Mouse (Mus musculus): Measurements from ENCODE around the gene Pop4. TPM values are rescaled to one million over a fixed set of nuclear protein-coding genes. Genes with fewer than 3 reads are reported as not detected.
A peak's percentile ranks its signal among the peaks of the same experiment; 100 is the strongest.
"Not testable (repeated sequence)": the region's sequence is repeated elsewhere in the genome, so short reads cannot be mapped to it uniquely, and the experiment has no call there.

Pop4 gene
- 63.3 and 64.0 TPM in 2 replicates for polyA plus RNA-seq (2015; fragmentation: Nextera tagmentation; extraction: Ambion mirVana)

DNA sequence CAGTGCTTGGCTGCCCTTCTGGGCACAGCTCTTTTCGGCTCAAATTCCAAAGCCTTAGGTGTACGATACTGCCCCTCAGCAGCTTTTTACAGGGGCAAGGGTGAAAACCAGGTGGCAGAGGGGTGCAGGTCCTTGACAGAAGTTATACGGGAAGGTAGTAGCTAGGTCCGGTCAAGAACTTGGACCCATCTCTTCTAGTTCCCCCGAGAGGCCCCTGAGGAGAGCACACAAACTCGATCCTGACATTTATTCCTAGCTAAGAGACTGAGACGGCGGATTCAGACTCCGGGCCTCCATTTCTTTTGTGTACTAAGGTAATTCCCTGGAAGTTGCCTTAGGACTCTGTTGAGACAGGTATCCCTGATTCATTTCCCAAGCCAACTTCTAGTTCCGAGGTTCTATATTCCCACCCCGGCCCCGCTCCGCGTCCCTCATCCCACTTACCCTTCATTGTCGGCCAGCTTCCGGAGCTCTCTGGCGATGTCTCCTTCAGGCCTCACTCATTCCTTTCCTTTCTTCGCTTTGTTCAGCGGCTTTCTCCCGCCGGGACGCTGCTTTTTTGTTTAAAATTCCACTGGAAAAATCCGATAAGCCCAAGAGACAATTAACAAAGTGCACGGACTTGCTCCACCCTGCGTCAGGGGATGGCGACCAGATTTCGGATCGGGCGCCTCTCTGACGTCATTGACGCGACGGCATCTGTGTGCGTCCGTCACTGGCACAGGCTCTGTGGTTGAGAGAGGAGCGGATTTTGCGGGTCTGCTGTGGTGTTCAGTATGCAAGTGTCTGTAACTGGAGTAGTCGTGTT lies at the start of gene Pop4:
Gene Pop4, minus strand, starts transcription at position 721 of the 808 bp plus-strand sequence.
- H3K4me2 ChIP-seq (replicated peaks; ENCODE audit: low read depth, low read length) = peak within 1 kb of the TSS; percentile 80
- H3K36me3 ChIP-seq (ENCODE audit: insufficient read depth, low read length) = peaks cover 15% of the 10 kb centered on the region
- H3K4me3 ChIP-seq (ENCODE audit: low read length) = peak within 1 kb of the TSS; percentile 56
- H3K9me3 ChIP-seq (ENCODE audit: low read length) = no peaks in the 10 kb centered on the region
- H3K27ac ChIP-seq (ENCODE audit: low read length) = peak within 1 kb of the TSS; percentile 5; the same call in 1 of the 2 replicates
- H3K9ac ChIP-seq (replicated peaks; ENCODE audit: low read length) = peak within 1 kb of the TSS; percentile 79
- no peaks in the 10 kb centered on the region for H3K27me3 ChIP-seq (ENCODE audit: insufficient read depth, low read length)
- H3K4me1 ChIP-seq (ENCODE audit: insufficient read depth, low read length) = peaks cover 12% of the 10 kb centered on the region
- ATAC-seq (ENCODE audit: low FRiP score, low TSS enrichment) = peak; percentile 97
- WGBS = under 1% methylated on average over 38 of the region's 38 CpGs

- no peak overlapping the region for H3K27ac ChIP-seq (ENCODE audit: low read length)
- no peak overlapping the region for H3K4me2 ChIP-seq (replicated peaks; ENCODE audit: low read depth, low read length)
- no peaks in the 10 kb centered on the region for H3K4me1 ChIP-seq (ENCODE audit: insufficient read depth, low read length)
- WGBS = 84% methylated on average over 2 of the region's 2 CpGs
- no peak overlapping the region for H3K9ac ChIP-seq (replicated peaks; ENCODE audit: low read length)
- H3K4me3 ChIP-seq (ENCODE audit: low read length) = no peak overlapping the region
- H3K27me3 ChIP-seq (ENCODE audit: insufficient read depth, low read length) = no peaks in the 10 kb centered on the region
- no peak for ATAC-seq (ENCODE audit: low FRiP score, low TSS enrichment)
- H3K9me3 ChIP-seq (ENCODE audit: low read length) = no peaks in the 10 kb centered on the region
- H3K36me3 ChIP-seq (ENCODE audit: insufficient read depth, low read length) = no peaks in the 10 kb centered on the region
These were observed 49.4 kb upstream of the Pop4 start for GRCm38 (mm10) chr7:38320641-38321040.

GRCm38 (mm10) chr7:38282192-38282591 lies 11.0 kb upstream of the Pop4 start:
- not testable (repeated sequence) for H3K27ac ChIP-seq (ENCODE audit: low read length); H3K27me3 ChIP-seq (ENCODE audit: insufficient read depth, low read length); H3K4me1 ChIP-seq (ENCODE audit: insufficient read depth, low read length); H3K4me3 ChIP-seq (ENCODE audit: low read length); H3K9me3 ChIP-seq (ENCODE audit: low read length); H3K36me3 ChIP-seq (ENCODE audit: insufficient read depth, low read length); H3K4me2 ChIP-seq (replicated peaks; ENCODE audit: low read depth, low read length); H3K9ac ChIP-seq (replicated peaks; ENCODE audit: low read length); ATAC-seq (ENCODE audit: low FRiP score, low TSS enrichment)
- WGBS = 30% methylated on average over 4 of the region's 4 CpGs

DNA sequence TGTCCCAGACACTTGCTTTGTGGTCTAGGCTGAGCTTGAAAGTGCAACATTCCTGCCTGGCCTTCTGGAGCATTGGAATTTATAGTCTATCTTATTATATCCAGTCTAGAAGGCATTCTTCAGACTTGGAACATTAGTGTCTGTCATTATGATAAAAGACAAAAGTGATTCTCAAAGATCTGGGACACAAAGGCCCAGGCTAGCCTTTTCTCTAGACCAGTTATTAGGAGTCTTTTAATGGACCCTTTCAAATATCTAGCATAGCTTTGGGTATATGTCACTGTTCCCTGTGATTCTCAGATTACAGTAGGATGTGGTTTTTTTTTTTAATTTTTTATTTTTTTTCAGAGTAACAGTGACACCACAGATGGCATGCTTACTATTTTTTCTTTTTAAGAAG lies 1.3 kb upstream of the Pop4 start:
- ATAC-seq (ENCODE audit: low FRiP score, low TSS enrichment) = no peak
- Histone ChIP-seq H3K9me3 (ENCODE audit: low read length) (no peaks in the 10 kb centered on the region), H3K9ac (replicated peaks; ENCODE audit: low read length) (no peak overlapping the region)

DNA sequence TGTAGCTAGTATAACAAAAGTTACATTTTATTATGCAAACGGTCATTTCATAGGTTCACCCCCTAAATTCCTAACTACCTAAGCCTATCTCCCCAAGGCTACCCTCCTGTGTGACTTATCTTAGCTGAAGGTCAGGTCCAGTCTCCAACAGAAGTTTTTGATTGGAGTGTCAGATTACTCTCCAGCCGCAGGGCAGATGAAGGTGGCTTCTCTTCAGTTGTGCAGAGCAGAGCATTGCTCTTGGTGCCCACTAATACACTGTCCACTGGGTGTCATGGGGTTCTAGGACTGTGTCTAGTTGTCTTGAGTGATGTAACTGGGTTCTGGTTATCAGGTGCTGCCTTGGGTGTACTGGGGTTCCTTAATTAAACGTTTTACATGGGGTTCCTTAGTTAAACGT lies 636 bp upstream of the Pop4 start:
- peak overlapping the region; percentile 56 for H3K4me3 ChIP-seq (ENCODE audit: low read length)
- no peaks in the 10 kb centered on the region for H3K27me3 ChIP-seq (ENCODE audit: insufficient read depth, low read length)
- WGBS = 15% methylated on average over 4 of the region's 4 CpGs
- H3K27ac ChIP-seq (ENCODE audit: low read length) = no peak overlapping the region
- peaks cover 12% of the 10 kb centered on the region for H3K4me1 ChIP-seq (ENCODE audit: insufficient read depth, low read length)
- peaks cover 10% of the 10 kb centered on the region; the same call in 1 of the 2 replicates for H3K36me3 ChIP-seq (ENCODE audit: insufficient read depth, low read length)
- peak overlapping the region; percentile 80 for H3K4me2 ChIP-seq (replicated peaks; ENCODE audit: low read depth, low read length)
- ATAC-seq (ENCODE audit: low FRiP score, low TSS enrichment) = no peak
- H3K9ac ChIP-seq (replicated peaks; ENCODE audit: low read length) = peak overlapping the region; percentile 79
- no peaks in the 10 kb centered on the region for H3K9me3 ChIP-seq (ENCODE audit: low read length)

More for the DNA sequence above, 1.3 kb upstream of the Pop4 start:
- Histone ChIP-seq H3K36me3 (ENCODE audit: insufficient read depth, low read length) (peaks cover 10% of the 10 kb centered on the region; the same call in 1 of the 2 replicates), H3K4me3 (ENCODE audit: low read length) (no peak overlapping the region), H3K27me3 (ENCODE audit: insufficient read depth, low read length) (no peaks in the 10 kb centered on the region), H3K4me2 (replicated peaks; ENCODE audit: low read depth, low read length) (no peak overlapping the region), H3K4me1 (ENCODE audit: insufficient read depth, low read length) (peaks cover 12% of the 10 kb centered on the region), H3K27ac (ENCODE audit: low read length) (no peak overlapping the region)

DNA sequence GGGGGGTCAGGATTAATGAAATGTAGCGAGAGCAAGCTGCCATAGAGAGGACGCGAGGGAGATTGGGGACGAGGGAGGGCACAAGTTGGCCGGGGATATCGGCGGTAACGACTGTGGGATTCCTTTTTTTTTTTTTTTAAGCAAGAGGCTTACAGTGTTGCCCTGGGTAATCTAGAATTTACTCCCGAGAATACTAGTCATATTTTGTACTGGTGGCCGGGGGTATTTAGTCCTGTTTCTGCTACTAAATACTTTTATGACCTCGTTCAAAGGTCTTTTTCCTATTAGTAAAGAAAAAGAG lies 238 bp upstream of the Pop4 start:
- Histone ChIP-seq H3K27ac (ENCODE audit: low read length) (peak overlapping the region; percentile 5; the same call in 1 of the 2 replicates), H3K27me3 (ENCODE audit: insufficient read depth, low read length) (no peaks in the 10 kb centered on the region), H3K9me3 (ENCODE audit: low read length) (no peaks in the 10 kb centered on the region), H3K9ac (replicated peaks; ENCODE audit: low read length) (peak overlapping the region; percentile 79), H3K4me3 (ENCODE audit: low read length) (peak overlapping the region; percentile 56), H3K4me2 (replicated peaks; ENCODE audit: low read depth, low read length) (peak overlapping the region; percentile 80), H3K36me3 (ENCODE audit: insufficient read depth, low read length) (peaks cover 10% of the 10 kb centered on the region; the same call in 1 of the 2 replicates), H3K4me1 (ENCODE audit: insufficient read depth, low read length) (peaks cover 12% of the 10 kb centered on the region)
- under 1% methylated on average over 11 of the region's 11 CpGs for whole genome bisulfite sequencing
- ATAC-seq (ENCODE audit: low FRiP score, low TSS enrichment) = no peak

DNA sequence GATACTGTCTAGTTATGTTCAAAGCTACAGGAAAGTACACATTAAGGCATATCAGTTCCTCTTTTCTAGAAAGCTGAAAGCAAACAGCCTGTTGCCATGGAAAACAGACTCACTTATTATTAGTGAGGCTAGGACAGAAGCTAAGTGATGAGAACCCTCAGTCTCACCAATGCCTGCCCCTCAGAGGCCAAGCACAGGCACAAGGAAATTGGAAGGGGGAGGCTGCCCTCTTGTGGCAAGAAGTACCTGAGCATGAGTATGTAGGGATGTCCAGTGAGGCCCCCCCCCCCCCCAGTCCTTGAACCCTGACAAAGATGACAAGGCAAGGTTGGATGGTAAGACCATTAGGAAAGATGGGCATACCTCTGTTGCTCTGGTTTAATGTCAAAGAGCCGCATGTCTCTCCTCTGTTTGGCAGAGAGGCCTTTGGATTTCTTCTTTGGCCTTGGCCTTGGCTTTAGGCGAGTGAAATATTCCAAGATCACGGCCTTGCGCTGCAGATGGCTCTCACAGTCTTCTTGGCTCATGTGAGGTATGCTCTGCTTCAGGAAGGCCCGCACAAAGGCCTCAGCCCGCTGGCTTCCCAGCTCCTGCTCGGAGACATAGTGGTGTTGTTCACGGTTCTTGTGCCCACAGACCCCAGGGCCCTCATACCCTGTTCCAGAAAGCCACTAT lies 4.1 kb downstream of the Pop4 start:
- Histone ChIP-seq H3K27ac (ENCODE audit: low read length) (no peak overlapping the region), H3K4me1 (ENCODE audit: insufficient read depth, low read length) (peaks cover 12% of the 10 kb centered on the region), H3K9me3 (ENCODE audit: low read length) (no peaks in the 10 kb centered on the region), H3K4me3 (ENCODE audit: low read length) (no peak overlapping the region), H3K9ac (replicated peaks; ENCODE audit: low read length) (no peak overlapping the region), H3K4me2 (replicated peaks; ENCODE audit: low read depth, low read length) (no peak overlapping the region), H3K27me3 (ENCODE audit: insufficient read depth, low read length) (no peaks in the 10 kb centered on the region), H3K36me3 (ENCODE audit: insufficient read depth, low read length) (peaks cover 52% of the 10 kb centered on the region)
- no peak for ATAC-seq (ENCODE audit: low FRiP score, low TSS enrichment)
- WGBS = 93% methylated on average over 8 of the region's 8 CpGs

DNA sequence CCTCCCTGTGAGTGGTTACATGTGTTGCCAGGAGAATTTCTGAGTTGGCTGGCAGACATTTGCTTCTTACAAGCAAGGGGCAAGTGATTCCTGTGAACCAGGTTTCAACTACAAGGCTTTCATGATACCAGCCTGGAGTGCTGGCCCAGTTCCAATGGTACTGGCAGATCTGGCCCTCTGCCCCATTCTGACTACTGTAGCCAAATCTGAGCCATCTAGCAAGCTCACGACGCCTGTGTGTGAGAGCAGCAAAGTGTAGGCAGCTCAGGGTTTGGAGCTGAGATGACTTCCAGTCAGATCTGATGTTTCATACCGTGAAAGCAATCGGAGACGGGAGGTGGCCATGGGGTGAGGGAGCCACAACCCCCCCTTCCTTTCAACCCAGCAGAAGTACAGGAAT lies 8.8 kb downstream of the Pop4 start:
- ATAC-seq (ENCODE audit: low FRiP score, low TSS enrichment) = no peak
- WGBS = 92% methylated on average over 5 of the region's 5 CpGs
- Histone ChIP-seq H3K4me3 (ENCODE audit: low read length) (no peak overlapping the region), H3K27me3 (ENCODE audit: insufficient read depth, low read length) (no peaks in the 10 kb centered on the region), H3K27ac (ENCODE audit: low read length) (no peak overlapping the region), H3K4me2 (replicated peaks; ENCODE audit: low read depth, low read length) (no peak overlapping the region), H3K4me1 (ENCODE audit: insufficient read depth, low read length) (no peaks in the 10 kb centered on the region), H3K36me3 (ENCODE audit: insufficient read depth, low read length) (peaks cover 45% of the 10 kb centered on the region), H3K9ac (replicated peaks; ENCODE audit: low read length) (no peak overlapping the region), H3K9me3 (ENCODE audit: low read length) (no peaks in the 10 kb centered on the region)

- no peaks in the 10 kb centered on the region for H3K27me3 ChIP-seq (ENCODE audit: insufficient read depth, low read length)
- no peaks in the 10 kb centered on the region for H3K9me3 ChIP-seq (ENCODE audit: low read length)
- H3K9ac ChIP-seq (replicated peaks; ENCODE audit: low read length) = no peak overlapping the region
- ATAC-seq (ENCODE audit: low FRiP score, low TSS enrichment) = no peak
- no peak overlapping the region for H3K4me3 ChIP-seq (ENCODE audit: low read length)
- no peaks in the 10 kb centered on the region for H3K4me1 ChIP-seq (ENCODE audit: insufficient read depth, low read length)
- H3K27ac ChIP-seq (ENCODE audit: low read length) = no peak overlapping the region
- H3K36me3 ChIP-seq (ENCODE audit: insufficient read depth, low read length) = peaks cover 28% of the 10 kb centered on the region
- no peak overlapping the region for H3K4me2 ChIP-seq (replicated peaks; ENCODE audit: low read depth, low read length)
- 82% methylated on average over 2 of the region's 2 CpGs for WGBS
These were observed 11.6 kb downstream of the Pop4 start for GRCm38 (mm10) chr7:38259631-38260030.

GRCm38 (mm10) chr7:38253441-38253840 lies 17.8 kb downstream of the Pop4 start:
- Histone ChIP-seq H3K9ac (replicated peaks; ENCODE audit: low read length) (no peak overlapping the region), H3K4me1 (ENCODE audit: insufficient read depth, low read length) (no peaks in the 10 kb centered on the region), H3K4me2 (replicated peaks; ENCODE audit: low read depth, low read length) (no peak overlapping the region), H3K27ac (ENCODE audit: low read length) (no peak overlapping the region), H3K4me3 (ENCODE audit: low read length) (no peak overlapping the region), H3K27me3 (ENCODE audit: insufficient read depth, low read length) (no peaks in the 10 kb centered on the region), H3K9me3 (ENCODE audit: low read length) (no peaks in the 10 kb centered on the region), H3K36me3 (ENCODE audit: insufficient read depth, low read length) (no peaks in the 10 kb centered on the region)
- no peak for ATAC-seq (ENCODE audit: low FRiP score, low TSS enrichment)
